Mouse (Mus musculus) macrophage (primary cell): Measurements from ENCODE around the gene Hdac6. TPM values are rescaled to one million over a fixed set of nuclear protein-coding genes. Genes with fewer than 3 reads are reported as not detected.

Experiments used
- H3K27ac ChIP-seq: fragments of 350-480 bp; formaldehyde crosslinking; 2 replicates; pipeline ENCODE4 v1.9.0; 2021
- H3K36me3 ChIP-seq: fragments of 350-480 bp; formaldehyde crosslinking; 2 replicates; pipeline ENCODE4 v1.9.0; 2021; ENCODE audit errors: inconsistent target
- H3K4me3 ChIP-seq: fragments of 350-480 bp; formaldehyde crosslinking; 2 replicates; pipeline ENCODE4 v1.9.0; 2021; ENCODE audit errors: inconsistent target
- H3K79me2 ChIP-seq: fragments of 350-480 bp; formaldehyde crosslinking; 2 replicates; pipeline ENCODE4 v1.9.0; 2021; ENCODE audit errors: inconsistent target
- WGBS: methylation state at CpG from one replicate; pipeline ENCODE4 v1.1.7; 2026; ENCODE audit warnings: inconsistent platforms; ENCODE audit not compliant: missing documents; 5-methylcytosine and 5-hydroxymethylcytosine counted together
- polyA plus RNA-seq: library from polyadenylated mRNA; stranded (reverse); fragments of 250-400 nt; gene quantifications from 3 replicates; pipeline ENCODE4 v1.2.4, GENCODE M21; 2018; ENCODE audit warnings: inconsistent platforms

The Hdac6 gene
- polyA plus RNA-seq, 1 experiment from 2014 or later = 9.1 TPM

GRCm38 (mm10) chrX:7898880-7899874, 48.5 kb downstream of the Hdac6 start, which contains the start of the genes Pqbp1 and Timm17b:
Pqbp1 (minus strand) TSS chrX:7899269.
Timm17b (plus strand) TSS chrX:7899357.
- whole genome bisulfite sequencing = 21% methylated on average over 51 of the region's 62 CpGs
- peaks cover 11% of the 10 kb centered on the region; the same call in 1 of the 2 replicates for H3K79me2 ChIP-seq
- no peaks in the 10 kb centered on the region for H3K36me3 ChIP-seq
- peak within 1 kb of the TSS; percentile 51 for H3K4me3 ChIP-seq
- peak within 1 kb of the TSS; percentile 74 for H3K27ac ChIP-seq

DNA sequence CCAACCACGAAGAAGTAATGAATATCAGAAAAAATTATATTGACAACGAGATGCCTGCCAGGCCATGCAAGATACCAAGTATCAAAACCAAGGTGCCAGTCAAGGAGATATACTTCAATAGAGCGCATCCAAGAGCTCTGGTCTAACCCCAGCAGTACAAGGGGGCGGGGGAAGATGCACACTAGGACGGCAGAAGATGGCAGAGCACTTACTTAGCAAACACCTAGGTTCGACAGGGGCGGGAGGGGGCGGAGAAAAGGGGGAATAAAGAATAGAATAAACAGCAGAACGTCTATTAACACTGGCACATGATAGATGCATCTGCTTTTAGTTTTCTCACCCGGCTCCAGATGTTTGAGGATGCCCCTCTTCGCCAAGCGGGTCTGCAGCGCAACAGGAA, 49.5 kb downstream of the Hdac6 start:
- peak overlapping the region; percentile 74 for H3K27ac ChIP-seq
- no peaks in the 10 kb centered on the region for H3K36me3 ChIP-seq
- WGBS = 37% methylated on average over 13 of the region's 13 CpGs
- H3K79me2 ChIP-seq = peaks cover 11% of the 10 kb centered on the region; the same call in 1 of the 2 replicates
- H3K4me3 ChIP-seq = peak overlapping the region; percentile 51

GRCm38 (mm10) chrX:7883841-7884567, 63.7 kb downstream of the Hdac6 start, which contains the start of gene Slc35a2:
Slc35a2 (plus strand) TSS chrX:7884028.
- Histone ChIP-seq H3K4me3 (peak within 1 kb of the TSS; percentile 59), H3K79me2 (peaks cover 19% of the 10 kb centered on the region), H3K27ac (peak within 1 kb of the TSS; percentile 59), H3K36me3 (no peaks in the 10 kb centered on the region)
- WGBS = 17% methylated on average over 49 of the region's 49 CpGs

Other genes with a start within 250 kb of the Hdac6 start
- 9.5 to 25.3 TPM (median 21.1 TPM) in 3 replicates for gene Wdr45, start 233.6 kb downstream of the Hdac6 start, polyA plus RNA-seq
- not detected in 3 replicates for gene Gm45208, start 225.6 kb downstream of the Hdac6 start, polyA plus RNA-seq
- 7.2 to 12.3 TPM (median 7.3 TPM) in 3 replicates for gene Praf2, start 219.4 kb downstream of the Hdac6 start, polyA plus RNA-seq
- gene Ccdc120, start 197.0 kb downstream of the Hdac6 start, polyA plus RNA-seq = 0.39 to 1.6 TPM (median 1.6 TPM) in 3 replicates
- 100 to 140 TPM (median 106 TPM) in 3 replicates for gene Tfe3, start 185.3 kb downstream of the Hdac6 start, polyA plus RNA-seq
- gene Gripap1, start 158.1 kb downstream of the Hdac6 start, polyA plus RNA-seq = 44.1 to 48.5 TPM (median 47.1 TPM) in 3 replicates
- gene Kcnd1, start 125.6 kb downstream of the Hdac6 start, polyA plus RNA-seq = 0.03 to 0.06 TPM (median 0.04 TPM) in 3 replicates
- 38.8 to 69.0 TPM (median 61.3 TPM) in 3 replicates for gene Otud5, start 106.5 kb downstream of the Hdac6 start, polyA plus RNA-seq
- gene Pim2, start 69.6 kb downstream of the Hdac6 start, polyA plus RNA-seq = 1.5 to 2.0 TPM (median 1.6 TPM) in 3 replicates
- gene Slc35a2, start 63.9 kb downstream of the Hdac6 start, polyA plus RNA-seq = 10.3 to 26.7 TPM (median 19.8 TPM) in 3 replicates
- gene Pqbp1, start 48.6 kb downstream of the Hdac6 start, polyA plus RNA-seq = 46.6 to 136 TPM (median 62.4 TPM) in 3 replicates
- 7.5 to 12.2 TPM (median 10.3 TPM) in 3 replicates for gene Timm17b, start 48.5 kb downstream of the Hdac6 start, polyA plus RNA-seq
- gene Gm10491, start 40.1 kb downstream of the Hdac6 start, polyA plus RNA-seq = not detected in 3 replicates
- not detected in 3 replicates for gene Gm10490, start 38.3 kb downstream of the Hdac6 start, polyA plus RNA-seq
- gene Pcsk1n, start 28.1 kb downstream of the Hdac6 start, polyA plus RNA-seq = not detected in 3 replicates
- gene Eras, start 19.3 kb downstream of the Hdac6 start, polyA plus RNA-seq = not detected in 3 replicates
- gene Gata1, start 30.2 kb upstream of the Hdac6 start, polyA plus RNA-seq = 0.14 TPM in 1 of 3 replicates, not detected in the others
- not detected in 3 replicates for gene Glod5, start 70.6 kb upstream of the Hdac6 start, polyA plus RNA-seq
- gene Suv39h1, start 126.9 kb upstream of the Hdac6 start, polyA plus RNA-seq = 9.2 to 19.9 TPM (median 11.6 TPM) in 3 replicates
- 81.5 to 139 TPM (median 109 TPM) in 3 replicates for gene Was, start 142.6 kb upstream of the Hdac6 start, polyA plus RNA-seq
- gene Wdr13, start 185.0 kb upstream of the Hdac6 start, polyA plus RNA-seq = 19.0 to 31.3 TPM (median 22.7 TPM) in 3 replicates
- gene Rbm3, start 198.0 kb upstream of the Hdac6 start, polyA plus RNA-seq = 335 to 573 TPM (median 513 TPM) in 3 replicates
- 5.8 to 6.8 TPM (median 6.5 TPM) in 3 replicates for gene Tbc1d25, start 228.3 kb upstream of the Hdac6 start, polyA plus RNA-seq
- 45.9 to 52.0 TPM (median 47.6 TPM) in 3 replicates for gene Ebp, start 245.6 kb upstream of the Hdac6 start, polyA plus RNA-seq